Mouse (Mus musculus): Measurements from ENCODE around the gene Tmem43. TPM values are rescaled to one million over a fixed set of nuclear protein-coding genes. Genes with fewer than 3 reads are reported as not detected.

The Tmem43 gene
- polyA plus RNA-seq, 1 experiment: 68.1 TPM

DNA sequence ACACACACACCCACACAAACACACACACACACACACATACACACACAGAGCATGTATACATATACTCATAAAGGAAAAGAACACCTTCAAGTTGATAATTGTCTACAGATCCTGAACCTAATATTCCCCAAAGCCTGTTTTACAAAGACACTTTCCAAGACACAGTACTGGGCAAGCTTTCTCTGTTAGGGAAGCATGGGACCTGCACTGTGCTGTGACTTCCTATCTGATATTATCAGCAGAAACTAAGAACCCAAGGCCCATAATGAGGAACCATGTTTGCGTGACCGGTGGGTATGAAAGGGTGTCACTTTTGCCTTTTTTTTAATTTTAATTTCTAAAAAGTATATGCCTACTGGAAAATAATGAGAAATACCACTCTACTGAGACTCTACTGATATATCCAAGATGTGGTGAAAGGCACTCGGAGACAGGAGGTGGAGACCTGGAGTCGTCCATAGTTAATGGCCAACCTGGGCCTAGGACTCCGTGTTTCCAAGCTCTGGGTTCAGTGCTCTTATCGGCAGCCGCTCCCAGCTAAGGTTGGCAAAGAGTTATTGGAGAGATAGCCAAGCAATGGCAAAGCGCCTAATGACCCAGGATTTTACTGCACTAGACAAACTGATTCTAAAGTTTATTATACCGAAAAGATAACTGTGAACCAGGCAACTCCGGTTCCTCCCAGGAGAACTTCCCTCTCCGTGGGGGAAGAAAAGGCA lies 62.7 kb downstream of the Tmem43 start:
- H3K36me3 ChIP-seq (ENCODE audit: control insufficient read depth, insufficient read depth): no peaks in the 10 kb centered on the region
- TF ChIP-seq MAX (IDR thresholded peaks at IDR 0.05) (no peak), CTCF (IDR thresholded peaks at IDR 0.05; ENCODE audit: control insufficient read depth, insufficient read depth, insufficient read length) (no peak), USF1 (IDR thresholded peaks at IDR 0.05; ENCODE audit: low read depth) (no peak), MYOD1 (IDR thresholded peaks at IDR 0.05; ENCODE audit: control insufficient read depth, insufficient read length, low read depth) (no peak)
- H3K79me2 ChIP-seq (ENCODE audit: control insufficient read depth, insufficient read depth): no peaks in the 10 kb centered on the region

More for the DNA sequence above, 62.7 kb downstream of the Tmem43 start:
- no peaks in the 10 kb centered on the region for H3K27me3 ChIP-seq (ENCODE audit: control insufficient read depth, insufficient read depth, insufficient read length)
- no peaks in the 10 kb centered on the region for H3K79me3 ChIP-seq (ENCODE audit: low read depth)
- no peak overlapping the region for H3ac ChIP-seq (ENCODE audit: control insufficient read depth, insufficient read length, low read depth)
- H3K4me3 ChIP-seq (ENCODE audit: insufficient read depth, poor library complexity, severe bottlenecking): no peak overlapping the region

Other genes starting within 250 kb of the Tmem43 start
- not detected for gene Wnt7a, start 62.3 kb upstream of the Tmem43 start, polyA plus RNA-seq (2012; fragmentation: generic; extraction: Trizol)
- 20.3 TPM for gene Chchd4, start 157 bp upstream of the Tmem43 start, polyA plus RNA-seq (2012; fragmentation: generic; extraction: Trizol)
- 4.5 TPM for gene Xpc, start 42.2 kb downstream of the Tmem43 start, polyA plus RNA-seq (2012; fragmentation: generic; extraction: Trizol)
- 207 TPM for gene Lsm3, start 42.2 kb downstream of the Tmem43 start, polyA plus RNA-seq (2012; fragmentation: generic; extraction: Trizol)
- gene Slc6a6, start 210.3 kb downstream of the Tmem43 start, polyA plus RNA-seq (2012; fragmentation: generic; extraction: Trizol): 97.0 TPM

All from C2C12 (cell line).